Mouse (Mus musculus) neutrophil, adult 5-6 weeks (primary cell): Measurements from ENCODE around the gene Mslnl. TPM values are rescaled to one million over a fixed set of nuclear protein-coding genes. Genes with fewer than 3 reads are reported as not detected.

Experiments used
- ATAC-seq: fragments of 151-379, 151-347 bp; 2 replicates; pipeline ENCODE4 v1.8.0; 2017; ENCODE audit warnings: mild to moderate bottlenecking, moderate TSS enrichment; ENCODE audit not compliant: insufficient number of reproducible peaks, poor library complexity, low FRiP score, severe bottlenecking; ENCODE audit errors: extremely low read depth
- total RNA-seq: library from RNA; stranded (forward); fragments of 200-1000 nt; gene quantifications from 2 replicates; pipeline ENCODE4 v1.2.3, GENCODE M21; 2017

The Mslnl gene
- not detected in 2 replicates for total RNA-seq

DNA sequence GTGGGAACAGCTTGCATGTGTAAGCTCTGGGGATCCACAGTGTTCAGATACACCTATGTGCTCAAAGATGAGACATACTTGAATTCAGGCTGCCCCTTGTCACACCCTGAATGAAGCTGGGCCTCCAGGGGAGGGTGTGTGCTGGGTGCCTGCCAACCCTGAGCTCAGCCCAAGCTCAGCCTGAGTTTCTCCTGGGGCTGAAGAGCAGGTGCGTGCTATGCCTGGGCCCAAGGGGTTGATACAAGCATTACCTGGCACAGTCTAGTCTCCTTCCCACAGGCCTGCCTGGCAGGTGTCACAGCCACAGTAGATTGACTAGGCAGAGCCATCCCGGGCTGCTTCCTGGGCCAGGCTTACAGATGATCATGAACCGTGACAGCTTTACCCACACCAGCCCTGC lies at the start of gene Mslnl:
Gene Mslnl, plus strand, starts transcription at position 298 of the 400 bp plus-strand sequence.
- no peak for ATAC-seq

DNA sequence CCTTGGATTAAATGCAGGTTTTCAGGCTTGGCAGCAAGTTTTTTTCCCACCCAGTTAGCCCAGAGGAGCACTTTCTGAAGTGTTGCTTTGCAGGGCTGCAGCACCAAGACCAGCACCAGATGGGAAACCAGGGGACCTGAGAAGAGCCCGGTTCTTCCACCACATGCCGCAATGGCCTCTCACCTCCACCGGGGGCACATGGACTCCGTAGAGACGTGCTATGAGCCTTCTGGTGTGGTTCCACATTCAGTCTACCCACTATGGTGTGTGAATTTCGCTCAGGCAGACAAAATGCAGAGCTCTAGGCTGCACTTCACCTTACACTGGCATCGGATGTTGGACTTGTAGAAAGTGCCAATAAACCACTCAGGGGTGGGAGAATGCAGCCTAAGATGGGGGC lies 49.5 kb upstream of the Mslnl start:
- no peak for ATAC-seq

GRCm38 (mm10) chr17:25688922-25689321 lies 46.9 kb upstream of the Mslnl start:
- no peak for ATAC-seq

DNA sequence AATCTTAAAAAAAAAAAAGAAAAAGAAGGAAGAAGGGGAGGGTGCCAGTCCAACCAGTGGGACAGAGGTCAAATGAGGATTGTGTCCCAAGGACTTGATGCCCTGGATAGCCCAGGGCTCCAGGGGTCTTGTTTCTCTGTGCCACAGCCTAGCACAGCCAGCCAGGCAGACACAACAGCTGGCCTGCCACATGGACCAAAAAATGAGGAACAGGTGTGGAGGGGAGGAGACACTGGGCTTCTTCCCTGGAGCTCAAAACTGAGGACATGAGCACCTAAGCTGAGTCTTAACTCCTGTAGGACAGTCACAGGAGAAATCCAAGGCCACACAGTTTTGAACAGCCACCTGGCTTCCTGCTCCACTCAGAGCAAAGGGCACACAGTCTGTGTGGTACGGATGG lies 39.6 kb upstream of the Mslnl start:
- no peak for ATAC-seq

DNA sequence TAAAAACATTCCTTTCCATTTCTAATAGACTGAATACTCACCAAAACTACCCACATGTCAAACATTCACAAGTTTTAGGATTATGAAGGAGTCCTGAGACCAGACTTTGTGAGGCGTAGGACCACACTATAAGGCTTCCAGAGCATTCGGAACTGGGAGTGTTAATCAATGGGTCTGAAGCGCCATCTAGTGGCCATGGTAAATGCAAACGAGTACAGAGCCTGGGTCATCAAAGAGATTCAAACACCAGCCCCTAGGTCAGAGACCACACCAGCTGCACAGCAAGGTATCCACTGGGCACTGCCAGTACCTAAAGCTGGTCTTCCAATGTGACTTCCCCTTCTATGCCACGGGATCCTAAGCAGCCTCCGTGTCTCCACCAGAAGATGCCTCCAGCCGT lies 37.4 kb upstream of the Mslnl start:
- ATAC-seq = peak; percentile 68; the same call in 1 of the 2 replicates

DNA sequence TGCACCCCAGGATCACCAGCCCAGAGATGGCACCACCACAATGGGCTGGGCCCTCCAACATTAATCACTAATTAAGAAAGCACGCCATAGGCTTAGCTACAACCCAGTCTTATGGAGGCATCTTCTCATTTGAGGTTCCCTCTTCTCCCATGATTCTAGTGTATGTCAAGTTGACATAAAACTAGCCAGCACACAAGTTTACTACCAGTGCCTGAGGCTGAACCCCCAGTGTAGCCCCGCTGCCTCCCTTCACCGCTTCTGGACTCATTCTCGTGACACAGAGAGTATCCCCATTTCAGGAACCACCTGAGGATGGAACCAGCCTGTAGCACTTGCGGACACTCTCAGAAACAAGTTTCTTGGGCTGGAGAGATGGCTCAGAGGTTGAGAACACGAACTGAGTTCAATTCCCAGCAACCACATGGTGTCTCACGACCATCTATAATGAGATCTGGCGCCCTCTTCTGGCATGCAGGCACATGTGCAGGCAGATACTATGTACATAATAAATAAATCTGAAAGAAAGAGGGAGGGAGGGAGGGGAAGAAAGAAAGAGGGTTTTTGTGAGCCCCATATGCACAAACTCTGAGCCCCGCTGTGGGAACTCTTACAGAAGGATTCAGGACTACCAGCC lies 34.9 kb upstream of the Mslnl start:
- no peak for ATAC-seq

DNA sequence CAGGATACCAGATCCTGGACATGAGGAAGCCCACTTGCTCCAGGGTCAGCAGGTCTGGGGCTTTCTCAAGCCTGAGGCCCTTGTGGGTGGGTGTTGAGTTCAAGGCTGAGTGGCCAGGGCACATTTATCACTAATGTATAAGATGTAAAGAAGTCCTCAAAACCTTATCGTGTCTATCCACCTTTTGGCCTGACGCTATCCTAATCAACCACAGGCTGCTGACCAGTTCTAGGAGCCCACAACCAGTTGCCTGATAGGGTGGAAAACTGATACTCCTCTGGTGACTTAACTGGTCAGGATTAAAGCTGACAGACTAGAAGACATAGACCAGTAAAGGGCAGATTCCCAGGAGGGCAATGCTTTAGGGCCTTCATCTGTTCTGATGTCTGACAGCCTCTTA lies 25.8 kb upstream of the Mslnl start:
- no peak for ATAC-seq

DNA sequence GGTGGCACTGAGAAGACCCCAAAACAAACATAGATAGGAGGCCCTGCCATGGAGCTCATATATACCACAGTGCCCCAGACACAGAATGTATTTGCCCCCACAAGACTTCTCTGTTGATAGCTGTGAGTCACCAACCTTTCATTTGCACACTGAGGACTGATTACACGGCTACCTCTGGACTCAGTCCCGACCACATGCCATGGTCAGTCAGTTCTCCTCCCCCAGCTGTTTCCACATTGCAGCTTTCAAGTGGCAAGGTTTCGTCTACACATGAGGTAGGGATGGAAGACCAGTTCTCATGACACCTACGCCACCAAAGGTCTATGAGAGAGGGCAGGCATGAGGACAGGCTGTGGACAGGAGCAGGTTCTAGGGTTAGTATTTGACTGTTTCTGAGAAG lies 24.7 kb upstream of the Mslnl start:
- ATAC-seq = 0 out of 2 replicates have a peak, but pooled peaks have one; percentile 3

DNA sequence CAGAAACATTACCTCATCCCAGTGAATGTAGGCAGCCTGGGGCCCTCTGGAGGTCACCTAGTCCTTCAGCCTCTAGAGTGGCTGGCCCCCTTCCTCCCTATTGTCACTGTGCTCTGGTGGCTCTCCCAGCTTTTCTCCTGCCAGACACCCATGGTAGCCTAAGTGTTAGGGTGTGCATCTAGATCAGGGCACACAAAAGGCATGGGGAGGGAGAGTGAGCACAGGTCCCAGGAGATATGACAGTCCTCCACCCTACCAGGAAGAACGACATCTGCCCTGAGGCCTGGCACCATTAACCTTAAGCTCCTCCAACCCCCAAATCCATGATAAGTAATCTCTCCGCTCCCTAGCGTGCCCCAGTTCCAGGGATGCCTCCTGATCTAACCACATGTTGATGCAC lies 20.2 kb upstream of the Mslnl start:
- ATAC-seq = no peak

DNA sequence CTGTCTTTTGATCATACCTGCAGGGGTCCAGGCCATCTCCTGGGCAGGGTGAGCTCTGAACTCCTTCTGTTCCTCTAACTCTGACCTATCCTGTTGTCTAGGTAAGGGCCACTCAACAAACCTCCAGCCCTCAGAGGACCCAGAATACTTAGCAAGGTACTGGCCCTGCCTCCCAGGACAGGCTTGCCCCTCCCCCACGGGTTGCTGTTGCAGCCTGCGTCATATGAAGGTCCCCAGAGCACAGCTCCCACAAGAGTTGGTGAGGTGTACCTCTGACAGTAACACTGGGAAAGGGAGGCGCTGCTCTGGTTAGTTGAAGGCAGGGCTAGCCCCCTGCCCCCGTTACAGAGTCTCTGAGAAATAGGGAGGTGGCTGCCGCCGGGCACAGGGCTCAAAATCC lies 19.7 kb upstream of the Mslnl start:
- ATAC-seq = no peak

DNA sequence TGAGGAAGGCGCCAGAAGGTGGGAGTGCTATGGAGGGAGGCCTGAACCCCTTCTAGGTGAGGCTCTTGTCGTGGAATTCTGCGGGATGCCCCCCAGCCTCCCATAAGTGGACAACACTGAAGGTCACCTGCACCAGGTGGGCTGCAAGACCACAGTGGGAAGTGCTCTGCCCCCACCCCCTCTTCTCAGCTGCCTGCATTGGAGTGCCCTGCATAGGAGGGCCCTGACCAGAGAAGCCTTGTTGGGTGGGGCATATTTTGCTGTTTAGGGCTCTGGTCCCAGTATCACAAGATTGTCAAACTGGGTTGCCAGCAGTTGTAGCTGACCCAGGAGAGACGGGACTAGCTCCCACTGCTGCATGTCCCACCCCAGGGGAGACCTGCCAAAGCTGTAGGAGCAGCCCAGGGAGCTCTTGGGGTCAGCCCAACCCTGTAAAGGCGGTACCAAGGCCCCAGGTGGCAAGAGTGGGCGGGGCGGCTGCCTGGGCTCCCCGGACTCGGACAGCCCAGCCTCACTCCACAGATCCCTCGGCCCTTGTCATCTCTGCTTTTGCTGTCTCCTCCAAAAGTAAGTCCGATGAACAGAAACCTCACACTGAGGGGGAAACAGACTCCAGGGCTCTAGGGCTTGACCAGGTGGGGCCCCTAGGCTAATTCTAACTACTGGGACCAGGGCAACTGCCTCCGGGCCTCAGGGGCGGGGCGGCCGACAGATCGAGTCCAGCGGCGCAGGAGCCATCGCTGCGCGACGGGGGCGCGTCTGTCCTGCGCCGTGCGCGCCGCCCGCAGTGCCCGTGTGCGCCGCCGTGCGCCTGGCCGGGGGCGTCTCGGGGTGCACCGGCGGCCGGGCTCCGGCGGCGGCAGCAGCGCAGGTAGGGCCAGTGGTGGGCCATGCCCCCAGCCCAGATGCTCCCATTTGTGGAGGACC lies 18.9 kb upstream of the Mslnl start, which contains the start of gene Gng13:
Gene Gng13, plus strand, starts transcription at position 461 of the 927 bp plus-strand sequence.
- no peak for ATAC-seq

DNA sequence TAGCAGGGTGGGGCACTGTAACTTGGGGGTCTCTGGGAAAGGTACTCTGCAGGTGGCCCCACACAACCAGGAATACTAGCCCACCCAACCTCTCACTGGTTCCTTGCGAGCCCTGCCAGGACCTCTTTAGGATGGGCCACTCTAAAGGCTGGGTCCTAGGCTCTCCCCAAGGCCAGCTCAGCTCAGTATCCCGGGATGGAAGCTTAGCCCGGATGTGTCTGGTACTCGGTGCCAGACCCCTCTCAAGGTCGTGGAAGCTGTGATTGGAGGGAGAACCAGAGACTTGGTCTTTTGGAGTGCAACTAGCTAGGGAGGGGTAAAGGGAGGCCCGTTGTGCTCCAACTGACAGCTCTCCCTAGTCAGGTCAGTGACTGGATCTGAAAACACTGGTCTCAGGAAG lies 18.2 kb upstream of the Mslnl start:
- no peak for ATAC-seq

- no peak for ATAC-seq
Measured at GRCm38 (mm10) chr17:25721476-25721875, 14.4 kb upstream of the Mslnl start.

DNA sequence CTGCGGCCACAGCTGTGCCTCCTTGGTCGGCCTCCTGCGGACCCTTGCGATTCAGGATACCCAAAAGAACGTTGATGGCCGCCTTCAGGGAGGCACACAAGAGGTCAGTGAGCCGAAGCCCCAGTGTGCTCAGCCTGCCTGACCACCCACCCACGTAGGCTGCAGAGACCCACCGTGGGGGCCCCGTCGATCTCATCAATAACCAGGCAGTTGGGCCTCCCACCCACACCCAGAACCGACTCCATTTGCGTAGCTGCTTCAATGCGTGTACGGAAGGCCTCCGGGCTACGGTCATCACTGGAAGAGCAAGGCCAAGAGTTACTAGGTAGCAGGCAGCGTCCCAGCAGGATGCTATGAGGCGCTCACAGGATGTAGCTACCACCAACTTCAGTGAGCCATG lies 12.4 kb upstream of the Mslnl start:
- no peak for ATAC-seq

GRCm38 (mm10) chr17:25723919-25724318 lies 11.9 kb upstream of the Mslnl start:
- no peak for ATAC-seq

- no peak for ATAC-seq
Measured at GRCm38 (mm10) chr17:25725264-25725663, 10.6 kb upstream of the Mslnl start.

- peak; percentile 86 for ATAC-seq
Measured at GRCm38 (mm10) chr17:25727265-25728008, 8.4 kb upstream of the Mslnl start, which contains the start of the genes Chtf18 and Rpusd1. Gene Chtf18 (minus strand): TSS chr17:25727419. Gene Rpusd1 (plus strand): TSS chr17:25727670.

DNA sequence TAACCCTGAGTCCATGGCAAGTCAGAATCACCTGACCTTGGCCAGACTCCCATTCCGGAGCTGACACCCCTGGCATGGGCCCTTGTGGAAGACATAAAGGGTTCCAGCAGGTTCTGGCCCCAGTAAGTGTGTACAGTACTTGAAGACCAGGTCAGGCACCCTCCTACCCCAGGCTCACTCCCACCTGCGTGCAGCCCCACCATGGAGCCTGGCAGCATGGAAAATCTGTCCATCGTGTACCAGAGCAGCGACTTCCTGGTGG lies 7.9 kb upstream of the Mslnl start:
- no peak for ATAC-seq

DNA sequence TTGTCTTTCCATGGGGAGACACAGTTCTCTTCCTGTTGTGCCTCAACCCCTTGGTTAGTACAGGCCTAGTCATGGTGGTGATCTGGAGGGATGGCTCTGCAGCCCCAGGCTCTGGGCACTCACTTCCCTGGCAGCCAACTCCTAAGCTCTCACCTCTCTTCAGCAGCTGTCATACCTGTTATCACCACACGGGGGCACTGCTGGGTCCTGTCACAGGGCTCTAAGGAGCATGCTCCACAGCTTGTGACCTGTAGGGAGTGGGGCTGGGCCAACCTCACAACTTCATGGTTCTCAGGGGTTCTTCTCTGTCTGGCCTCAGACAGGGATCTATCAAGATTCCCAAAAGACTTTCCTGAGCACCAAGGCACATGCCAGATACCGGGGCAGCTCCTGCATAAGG lies 3.8 kb upstream of the Mslnl start:
- ATAC-seq = peak; percentile 34; the same call in 1 of the 2 replicates

DNA sequence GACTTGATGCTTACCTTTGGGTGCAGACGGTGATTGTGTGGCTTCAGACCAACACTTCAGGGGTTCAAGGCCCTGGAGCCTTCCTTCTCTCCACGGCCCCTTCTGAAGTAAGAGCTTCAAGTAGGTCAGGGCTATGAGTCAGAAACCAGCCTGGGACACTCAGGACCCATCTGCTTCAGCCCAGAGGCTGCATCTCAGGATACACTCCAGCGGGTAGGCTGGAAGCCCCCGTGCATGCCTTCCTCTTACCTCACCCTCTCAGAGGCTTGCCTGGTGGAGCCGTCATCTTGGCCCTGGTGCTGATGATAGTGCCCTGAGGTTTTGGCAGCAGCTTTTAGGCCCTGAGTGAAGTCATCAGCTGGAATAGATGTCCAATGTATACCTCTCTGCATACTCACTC lies 596 bp upstream of the Mslnl start:
- no peak for ATAC-seq
